Comparison of ENCODE assay signal across 14 mouse cellular contexts in genomic region chr11:113722405-113723090, GRCm38 (mm10). TPM values are rescaled to one million over a fixed set of nuclear protein-coding genes. Genes with fewer than 3 reads are reported as not detected.
DNase-seq lines count a peak whose midpoint lies in the region; ATAC-seq and TF ChIP-seq lines count a peak whose summit lies in the region.
"Had no signal": no experiment of that assay in that cellular context is flagged by ENCODE, and none has a peak within 500 bp of the region (broad histone marks: within the 10 kb centered on the region; RNA-seq: fewer than 3 reads in every experiment).

No protein-coding gene starts in this region.

- H3K4me2 ChIP-seq in embryonic facial prominence, embryonic 13.5 days, result no peak overlapping the region
- H3K4me2 ChIP-seq: embryonic facial prominence, embryonic 12.5 days; lung, embryonic 14.5 days; midbrain, embryonic 11.5 days; neural tube, embryonic 13.5 days had no signal

- no peaks in the 10 kb centered on the region for H3K27me3 ChIP-seq in ES-Bruce4 (ENCODE audit: control insufficient read depth, insufficient read depth, low read length, poor library complexity, severe bottlenecking)
- H3K27me3 ChIP-seq in embryonic facial prominence, embryonic 13.5 days, result no peaks in the 10 kb centered on the region
- H3K27me3 ChIP-seq: embryonic facial prominence, embryonic 12.5 days; neural tube, embryonic 13.5 days had no signal

- H3K4me3 ChIP-seq in gastrocnemius, adult 2 months, result peak overlapping the region; percentile 23; the same call in 1 of the 2 replicates
- peak overlapping the region; percentile 45; the same call in 1 of the 2 replicates for H3K4me3 ChIP-seq in ES-Bruce4 (ENCODE audit: low read depth, low read length)
- no peak overlapping the region for H3K4me3 ChIP-seq in embryonic facial prominence, embryonic 13.5 days
- H3K4me3 ChIP-seq: embryonic facial prominence, embryonic 12.5 days; neural tube, embryonic 13.5 days had no signal

- H3K27ac ChIP-seq in gastrocnemius, adult 2 months, result peak overlapping the region; percentile 72
- no peak overlapping the region for H3K27ac ChIP-seq in ES-Bruce4 (ENCODE audit: insufficient read depth, low read length)
- H3K27ac ChIP-seq in embryonic facial prominence, embryonic 13.5 days, result peak overlapping the region; percentile 55
- H3K27ac ChIP-seq: embryonic facial prominence, embryonic 12.5 days; neural tube, embryonic 13.5 days had no signal

- no peak for DNase-seq in gastrocnemius, adult 2 months
- no peak for DNase-seq in gastrocnemius, postnatal 36 days
- peak; percentile 45 for DNase-seq in layer of hippocampus, adult 11-12 months (ENCODE audit: low spot score)
- DNase-seq in layer of hippocampus, adult 9-10 months (ENCODE audit: low spot score), result no peak
- DNase-seq in urinary bladder, postnatal 4 days (ENCODE audit: low spot score in 2 of 2), result no peak
- DNase-seq in left cerebral cortex, postnatal 14 days (ENCODE audit: low spot score in 2 of 2), result no peak
- DNase-seq: gastrocnemius, postnatal 14 days; lung, embryonic 14.5 days; right cerebral cortex, postnatal 4 days had no signal

- WGBS in embryonic facial prominence, embryonic 13.5 days, result 60% methylated on average over 14 of the region's 14 CpGs

- TF ChIP-seq EP300 in ES-Bruce4 (IDR thresholded peaks at IDR 0.05; ENCODE audit: insufficient read depth, low read depth, low read length), result 0 out of 2 replicates have a peak, but pooled peaks have one; percentile 5

- no peak for TF ChIP-seq CTCF in gastrocnemius, adult 2 months (IDR thresholded peaks at IDR 0.05)
- no peak for TF ChIP-seq CTCF in ES-Bruce4 (IDR thresholded peaks at IDR 0.05; ENCODE audit: low read depth, low read length)

- peaks cover 6% of the 10 kb centered on the region for H3K36me3 ChIP-seq in ES-Bruce4 (ENCODE audit: control insufficient read depth, insufficient read depth, low read length, poor library complexity, severe bottlenecking)
- H3K36me3 ChIP-seq in embryonic facial prominence, embryonic 13.5 days, result peaks cover 39% of the 10 kb centered on the region

- H3K4me1 ChIP-seq in ES-Bruce4 (ENCODE audit: control insufficient read depth, insufficient read depth, low read length), result no peaks in the 10 kb centered on the region
- peaks cover 37% of the 10 kb centered on the region for H3K4me1 ChIP-seq in embryonic facial prominence, embryonic 13.5 days

- no peak for TF ChIP-seq POLR2A in ES-Bruce4 (IDR thresholded peaks at IDR 0.05; ENCODE audit: insufficient read depth, low read length)

- ATAC-seq in embryonic facial prominence, embryonic 13.5 days (ENCODE audit: insufficient number of reproducible peaks, insufficient read depth, low FRiP score, low TSS enrichment, low read depth), result no peak

- intact Hi-C loops in gastrocnemius, adult 2 months (cut with DNase I), result no loop called here
- intact Hi-C loops in gastrocnemius, postnatal 36 days (cut with DNase I), result no loop called here
- intact Hi-C loops in left cerebral cortex, postnatal 14 days (cut with DNase I), result no loop called here

- no peak overlapping the region for H3K9ac ChIP-seq in ES-Bruce4 (ENCODE audit: low read depth, poor library complexity, severe bottlenecking)
- H3K9ac ChIP-seq in embryonic facial prominence, embryonic 13.5 days, result no peak overlapping the region
- H3K9ac ChIP-seq: embryonic facial prominence, embryonic 12.5 days; lung, embryonic 14.5 days; neural tube, embryonic 13.5 days had no signal

- no peaks in the 10 kb centered on the region for H3K9me3 ChIP-seq in ES-Bruce4 (replicated peaks; ENCODE audit: control insufficient read depth, insufficient read depth, low read length, poor library complexity, severe bottlenecking)
- H3K9me3 ChIP-seq in embryonic facial prominence, embryonic 13.5 days, result no peaks in the 10 kb centered on the region
- H3K9me3 ChIP-seq: embryonic facial prominence, embryonic 12.5 days; neural tube, embryonic 13.5 days had no signal

RNA-seq across cellular contexts. Expression of gene Cpsf4l, which starts 12.7 kb away (rescaled TPM):
- total RNA-seq in gastrocnemius, adult 2 months (2021), result not detected
- total RNA-seq in gastrocnemius, postnatal 36 days (2021), result not detected
- 18.0 and 18.1 TPM in 2 replicates for polyA plus RNA-seq in ES-Bruce4 (2011; ENCODE audit: insufficient read depth, insufficient read length, low read depth, missing spikeins)
- polyA plus RNA-seq in embryonic facial prominence, embryonic 13.5 days (2015; fragmentation: Nextera tagmentation; extraction: Ambion mirVana), result 1.5 and 1.7 TPM in 2 replicates
- under 1 TPM in 1 of 2 experiments, not detected in 1; 0.33 TPM for total RNA-seq in left cerebral cortex, postnatal 14 days (2021)
- total RNA-seq: gastrocnemius, postnatal 14 days had no signal

RNA-seq across cellular contexts. Expression of gene Cdc42ep4, which starts 29.1 kb away (rescaled TPM):
- total RNA-seq in gastrocnemius, adult 2 months (2021), result 1 to 10 TPM; 5.2 to 9.1 TPM
- 1 to 10 TPM; 4.9 to 6.8 TPM for total RNA-seq in gastrocnemius, postnatal 36 days (2021)
- 29.4 and 32.4 TPM in 2 replicates for polyA plus RNA-seq in ES-Bruce4 (2011; ENCODE audit: insufficient read depth, insufficient read length, low read depth, missing spikeins)
- 108 and 119 TPM in 2 replicates for polyA plus RNA-seq in embryonic facial prominence, embryonic 13.5 days (2015; fragmentation: Nextera tagmentation; extraction: Ambion mirVana)
- total RNA-seq in left cerebral cortex, postnatal 14 days (2021), result 10 to 100 TPM; 35.4 to 43.3 TPM

RNA-seq across cellular contexts. Expression of gene D11Wsu47e, which starts 38.3 kb away (rescaled TPM):
- total RNA-seq in gastrocnemius, adult 2 months (2021), result 1 to 10 TPM; 4.5 to 6.3 TPM
- total RNA-seq in gastrocnemius, postnatal 36 days (2021), result 1 to 10 TPM; 3.4 to 3.8 TPM
- 24.3 and 29.0 TPM in 2 replicates for polyA plus RNA-seq in ES-Bruce4 (2011; ENCODE audit: insufficient read depth, insufficient read length, low read depth, missing spikeins)
- polyA plus RNA-seq in embryonic facial prominence, embryonic 13.5 days (2015; fragmentation: Nextera tagmentation; extraction: Ambion mirVana), result 23.5 and 24.4 TPM in 2 replicates
- 10 to 100 TPM; 12.1 to 12.8 TPM for total RNA-seq in left cerebral cortex, postnatal 14 days (2021)

RNA-seq across cellular contexts. Expression of gene Fam104a, which starts 38.6 kb away (rescaled TPM):
- total RNA-seq in gastrocnemius, adult 2 months (2021), result 10 to 100 TPM; 29.0 to 33.0 TPM
- 10 to 100 TPM; 26.7 to 27.6 TPM for total RNA-seq in gastrocnemius, postnatal 36 days (2021)
- polyA plus RNA-seq in ES-Bruce4 (2011; ENCODE audit: insufficient read depth, insufficient read length, low read depth, missing spikeins), result 22.8 and 23.4 TPM in 2 replicates
- polyA plus RNA-seq in embryonic facial prominence, embryonic 13.5 days (2015; fragmentation: Nextera tagmentation; extraction: Ambion mirVana), result 49.0 and 50.1 TPM in 2 replicates
- 10 to 100 TPM; 22.2 to 26.4 TPM for total RNA-seq in left cerebral cortex, postnatal 14 days (2021)
